Mouse (Mus musculus): ENCODE measurements around the gene Prr7. TPM values are rescaled to one million over a fixed set of nuclear protein-coding genes. Genes with fewer than 3 reads are reported as not detected.

The Prr7 gene
- total RNA-seq, 2 experiments from 2014 or later, result 0.18 to 0.22 TPM

DNA sequence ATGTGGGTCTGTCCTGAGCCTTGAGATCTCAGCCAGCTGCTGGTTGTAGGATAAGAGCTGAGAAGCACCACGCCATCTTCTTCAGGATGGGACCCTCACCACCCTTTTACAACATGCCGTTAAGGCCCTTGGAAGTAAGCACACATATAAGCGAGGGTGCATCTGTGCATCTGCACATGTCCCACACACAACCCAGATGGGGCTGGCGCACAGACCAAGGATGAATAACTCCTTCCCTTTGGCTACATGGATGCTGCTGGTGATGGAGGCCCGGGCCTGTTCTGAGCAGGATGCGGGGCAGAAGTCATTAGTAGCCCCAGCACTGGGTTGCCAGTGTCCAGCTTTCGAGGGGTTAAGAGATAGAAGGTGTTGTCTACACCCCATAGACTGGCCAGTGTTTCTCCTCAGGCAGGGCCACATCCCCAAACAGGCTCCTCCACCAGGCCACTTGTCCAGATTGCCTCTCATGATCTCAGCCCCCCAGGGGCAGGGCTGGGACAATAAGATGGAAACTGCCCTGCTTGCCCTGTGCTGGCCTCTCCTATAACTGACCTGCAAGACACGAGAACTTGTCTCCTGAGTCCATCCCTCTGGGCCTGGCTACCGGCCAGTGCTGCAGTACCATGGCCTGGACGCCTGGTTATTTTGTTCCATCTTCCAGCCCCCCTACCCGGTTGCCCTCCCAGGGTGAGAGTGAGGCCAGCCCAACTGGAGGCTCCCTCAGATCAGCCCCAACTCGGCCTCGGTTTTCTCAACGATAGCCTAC, 22.1 kb downstream of the Prr7 start:
- peak overlapping the region; percentile 82 for H3K27ac ChIP-seq
- intact Hi-C loops (cut with DNase I), result no loop called here
- no peak for TF ChIP-seq CTCF (IDR thresholded peaks at IDR 0.05)
- DNase-seq, result peak; percentile 70
- H3K4me3 ChIP-seq, result peak overlapping the region; percentile 84

DNA sequence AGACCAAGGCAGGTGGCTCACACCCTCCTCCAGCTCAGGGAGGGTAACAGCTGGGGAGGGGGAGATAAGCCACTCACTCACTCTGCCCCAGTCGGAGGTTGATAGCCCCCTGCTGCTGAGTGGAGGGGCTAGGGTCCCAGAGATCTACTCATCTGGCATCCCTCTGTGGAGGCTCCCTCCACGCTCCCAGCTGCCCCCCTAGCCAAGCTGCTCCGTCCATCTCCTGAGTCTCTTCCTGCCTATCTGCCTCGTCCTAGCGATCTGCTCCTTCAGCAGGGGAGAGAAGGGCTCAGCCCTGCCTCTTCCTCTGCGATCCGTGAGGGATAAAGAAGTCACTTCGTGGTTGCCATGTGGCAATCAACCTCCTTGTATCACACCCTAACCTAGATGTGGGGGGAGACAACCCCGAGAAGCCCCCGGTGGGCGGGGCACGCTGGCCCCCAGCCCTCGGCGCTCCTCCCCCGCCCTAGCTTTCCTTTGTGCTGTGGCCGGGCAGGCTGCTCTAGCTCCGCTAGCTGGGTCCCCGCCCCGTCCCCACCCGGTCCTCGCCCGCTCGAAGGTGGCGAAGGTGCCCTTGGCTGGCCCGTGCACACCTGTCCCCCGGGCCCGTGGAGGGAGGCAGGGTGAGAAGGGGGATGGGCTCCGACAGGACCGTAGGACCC, 23.0 kb downstream of the Prr7 start:
- DNase-seq, result peak; percentile 55
- Histone ChIP-seq H3K27ac (peak overlapping the region; percentile 82), H3K4me3 (peak overlapping the region; percentile 84)
- no peak for TF ChIP-seq CTCF (IDR thresholded peaks at IDR 0.05)
- intact Hi-C loops (cut with DNase I), result no loop called here

DNA sequence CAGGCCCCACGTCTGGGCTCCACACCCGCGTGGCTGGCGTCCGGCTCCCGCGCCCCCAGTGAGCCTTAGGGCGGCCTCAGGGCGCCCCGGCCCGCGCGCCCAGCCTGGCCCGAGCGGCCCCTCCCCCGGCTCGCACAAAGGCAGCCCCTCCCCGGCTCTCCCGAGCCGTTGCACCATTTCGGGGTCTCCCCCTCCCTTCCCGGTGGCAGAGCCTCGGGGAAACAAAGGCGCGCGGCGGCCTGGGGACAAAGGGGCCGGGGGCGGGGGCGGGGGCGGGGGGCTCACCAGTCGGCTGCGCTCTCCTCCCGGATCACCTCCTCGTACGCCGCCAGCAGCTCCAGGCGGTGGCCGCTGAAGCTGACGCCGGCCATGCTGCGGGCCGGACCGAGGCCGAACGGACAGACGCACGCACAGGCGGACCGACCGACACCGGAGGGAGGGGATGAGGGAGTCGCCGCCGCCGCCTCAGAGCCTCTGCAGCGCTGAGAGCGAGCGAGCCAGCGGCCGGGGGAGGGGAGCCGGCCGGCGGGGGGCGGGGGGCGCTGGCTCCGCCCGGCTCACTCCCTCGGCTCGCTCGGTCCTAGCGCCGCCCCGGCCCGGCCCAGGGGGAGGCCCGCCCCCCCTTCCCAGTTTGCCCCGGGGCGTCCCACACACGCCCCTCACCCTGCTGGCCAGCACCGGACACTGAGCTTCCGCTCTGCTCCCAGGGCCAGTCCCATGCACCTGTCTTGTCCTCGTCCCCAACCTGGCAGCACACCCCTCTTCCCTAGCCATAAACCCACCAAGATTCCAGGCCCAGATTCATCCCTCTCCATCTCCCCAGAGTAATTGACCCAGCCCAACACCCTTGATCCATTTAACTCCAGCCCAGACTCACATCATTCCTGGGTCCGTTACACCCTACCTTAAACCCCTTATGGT, 23.8 kb downstream of the Prr7 start, which contains the start of gene Dbn1:
Dbn1 (minus strand) TSS at position 534 of the 921 bp plus-strand sequence.
- peak within 1 kb of the TSS; percentile 82 for H3K27ac ChIP-seq
- intact Hi-C loops (cut with DNase I), result no loop called here
- DNase-seq, result peak; percentile 71

DNA sequence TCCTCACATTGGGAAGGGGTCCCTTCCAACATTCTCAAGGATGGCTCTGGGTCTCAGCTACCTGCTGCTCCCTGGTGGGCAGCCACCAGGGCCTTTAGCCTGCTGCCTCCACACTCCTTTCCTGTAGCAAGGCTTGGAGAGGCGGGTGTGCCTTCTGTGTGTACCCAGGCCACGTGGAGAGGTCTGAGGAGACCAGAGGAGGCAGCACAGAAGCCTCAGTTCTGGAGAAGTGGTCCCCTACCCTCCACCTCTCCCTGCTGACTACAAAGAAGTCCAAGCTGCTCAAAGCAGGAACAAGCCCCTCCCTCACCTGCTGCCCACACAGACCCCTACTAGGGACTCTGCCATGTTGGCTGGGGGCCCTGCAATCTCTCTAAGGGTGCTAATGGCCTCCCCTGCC, 30.2 kb downstream of the Prr7 start:
- H3K27ac ChIP-seq, result peak overlapping the region; percentile 78; the same call in 1 of the 2 replicates
- intact Hi-C loops (cut with DNase I), result loop anchor here (2.0 kb wide), 1 partner anchor 19 kb away; the partner anchor contains the start of gene Pdlim7
- TF ChIP-seq CTCF (IDR thresholded peaks at IDR 0.05), result no peak
- H3K4me3 ChIP-seq, result no peak overlapping the region
- DNase-seq, result no peak

More for the DNA sequence above, 23.8 kb downstream of the Prr7 start, which contains the start of gene Dbn1:
- H3K4me3 ChIP-seq, result peak within 1 kb of the TSS; percentile 84
- no peak for TF ChIP-seq CTCF (IDR thresholded peaks at IDR 0.05)

DNA sequence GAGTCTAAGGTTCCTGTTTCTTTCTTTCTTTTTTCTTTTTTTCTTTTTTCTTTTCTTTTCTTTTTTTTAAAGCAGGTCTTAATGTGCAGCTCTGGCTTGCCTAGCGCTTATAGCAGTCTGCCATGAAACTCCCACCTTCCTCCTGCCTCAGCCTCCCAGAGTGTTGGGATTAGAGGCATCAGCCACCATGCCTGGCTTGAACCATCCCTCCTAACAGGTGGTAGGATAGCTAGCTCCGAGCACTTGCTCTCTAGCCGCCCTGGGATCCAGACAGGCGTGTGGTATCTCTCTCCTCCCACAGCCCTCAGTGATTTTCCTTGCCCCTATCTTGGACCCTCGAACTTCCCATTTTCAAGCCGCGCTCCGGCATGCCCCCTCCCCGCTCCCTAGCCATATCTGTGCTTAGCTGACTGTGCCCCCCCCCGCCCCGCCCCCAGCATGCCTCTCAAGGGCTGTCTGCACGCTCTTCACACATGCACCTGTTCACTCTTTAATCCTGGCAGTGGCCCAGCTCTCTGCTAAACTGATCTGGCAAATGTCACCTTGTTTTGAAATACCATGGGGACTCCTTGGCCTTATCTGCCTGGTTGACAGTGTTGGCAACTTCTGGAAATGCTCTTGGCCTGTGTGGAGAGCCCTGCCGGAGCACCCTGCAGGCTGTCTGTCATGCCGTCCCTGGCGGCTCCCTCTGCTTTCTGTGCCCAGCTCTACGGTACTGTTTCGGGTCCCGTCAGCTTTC, 31.0 kb downstream of the Prr7 start:
- intact Hi-C loops (cut with DNase I), result loop anchor here (2.0 kb wide), 1 partner anchor 18 kb away; the partner anchor contains the start of gene Pdlim7
- Histone ChIP-seq H3K27ac (peak overlapping the region; percentile 78), H3K4me3 (no peak overlapping the region)
- peak; percentile 84 for DNase-seq
- no peak for TF ChIP-seq CTCF (IDR thresholded peaks at IDR 0.05)

DNA sequence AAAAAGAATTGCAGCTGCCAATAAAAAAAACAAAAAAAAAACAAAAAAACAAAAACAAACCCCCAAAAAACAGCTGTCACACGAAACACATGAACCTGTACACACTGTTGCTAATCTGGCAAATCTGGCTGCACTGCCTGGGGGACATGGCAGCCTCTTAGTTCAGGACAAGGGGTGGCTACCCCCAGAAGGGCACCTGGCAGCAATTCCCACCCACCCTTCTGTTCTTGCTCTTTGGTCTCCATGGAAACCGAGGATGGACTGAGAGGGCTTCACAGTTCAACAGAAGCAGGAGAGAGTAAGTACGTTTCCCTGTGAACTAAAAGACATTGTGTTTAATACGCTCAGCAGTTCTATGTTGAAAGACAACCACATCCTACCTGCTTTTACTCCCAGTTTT, 31.6 kb downstream of the Prr7 start:
- Histone ChIP-seq H3K27ac (peak overlapping the region; percentile 78), H3K4me3 (peak overlapping the region; percentile 24; the same call in 1 of the 2 replicates)
- no peak for TF ChIP-seq CTCF (IDR thresholded peaks at IDR 0.05)
- DNase-seq, result no peak
- intact Hi-C loops (cut with DNase I), result loop anchor here (2.0 kb wide), 1 partner anchor 17 kb away; the partner anchor contains the start of gene Pdlim7

DNA sequence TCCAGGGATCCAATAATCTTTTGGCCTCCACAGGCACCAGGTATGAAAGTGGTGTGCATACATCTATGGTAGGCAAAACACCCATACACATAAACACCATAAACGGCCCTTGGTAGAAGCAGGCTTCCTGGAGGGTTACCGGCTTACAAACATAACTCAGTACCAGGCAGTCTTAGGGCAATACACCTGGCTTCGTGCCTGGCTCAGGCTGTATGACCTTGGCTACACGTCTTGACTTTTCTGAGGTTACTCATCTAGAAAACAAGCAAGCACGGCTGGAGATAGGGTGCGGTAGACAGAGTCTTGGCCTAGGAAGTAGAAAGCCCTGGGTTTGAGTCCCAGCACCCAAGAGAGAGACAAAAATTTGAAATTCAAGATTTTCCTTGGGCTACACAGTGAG, 32.6 kb downstream of the Prr7 start:
- TF ChIP-seq CTCF (IDR thresholded peaks at IDR 0.05), result no peak
- DNase-seq, result peak; percentile 71
- intact Hi-C loops (cut with DNase I), result no loop called here

DNA sequence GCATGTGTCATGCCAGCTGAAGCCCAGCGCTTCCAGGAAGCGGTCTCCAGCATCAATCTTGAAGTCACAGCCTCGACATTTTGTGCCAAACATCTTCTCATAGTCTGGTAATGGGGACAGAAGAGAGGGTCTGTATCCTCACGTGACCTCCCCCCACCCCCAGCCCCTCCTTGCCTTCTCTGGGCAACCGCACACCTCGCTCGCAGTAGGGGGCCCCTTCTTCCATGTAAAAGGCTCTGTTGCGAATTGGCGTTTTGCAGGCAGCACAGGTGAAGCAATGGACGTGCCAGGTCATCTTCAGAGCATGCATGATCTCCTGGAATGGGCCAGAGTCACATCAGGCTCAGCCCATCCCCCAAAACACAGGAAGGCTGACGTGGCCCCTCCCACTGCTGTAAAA, 34.8 kb downstream of the Prr7 start:
- no peak for TF ChIP-seq CTCF (IDR thresholded peaks at IDR 0.05)
- H3K27ac ChIP-seq, result no peak overlapping the region
- intact Hi-C loops (cut with DNase I), result no loop called here
- no peak for DNase-seq
- no peak overlapping the region for H3K4me3 ChIP-seq

More for the DNA sequence above, 32.6 kb downstream of the Prr7 start:
- Histone ChIP-seq H3K4me3 (no peak overlapping the region), H3K27ac (peak overlapping the region; percentile 78)

DNA sequence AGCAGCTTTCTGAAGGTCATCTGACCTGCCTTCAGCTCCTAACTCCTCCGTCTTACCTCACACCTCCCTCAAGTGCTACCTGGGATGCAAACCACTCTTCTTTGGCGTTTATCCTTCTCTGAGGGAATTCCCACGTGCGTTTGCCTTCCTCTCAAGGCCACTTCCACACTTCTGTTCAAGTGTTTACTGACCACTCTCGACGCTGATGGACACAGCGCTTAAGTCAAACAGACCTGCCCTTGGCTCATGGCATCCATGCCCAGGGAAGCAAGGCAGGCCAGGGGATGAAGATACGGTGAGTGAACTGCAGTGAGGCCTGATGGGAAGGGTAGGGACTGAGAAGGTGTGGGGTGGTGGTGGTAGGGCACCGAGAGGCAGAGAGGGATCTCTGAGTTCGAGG, 36.5 kb downstream of the Prr7 start:
- no peak for TF ChIP-seq CTCF (IDR thresholded peaks at IDR 0.05)
- intact Hi-C loops (cut with DNase I), result no loop called here
- Histone ChIP-seq H3K4me3 (no peak overlapping the region), H3K27ac (no peak overlapping the region)
- no peak for DNase-seq

DNA sequence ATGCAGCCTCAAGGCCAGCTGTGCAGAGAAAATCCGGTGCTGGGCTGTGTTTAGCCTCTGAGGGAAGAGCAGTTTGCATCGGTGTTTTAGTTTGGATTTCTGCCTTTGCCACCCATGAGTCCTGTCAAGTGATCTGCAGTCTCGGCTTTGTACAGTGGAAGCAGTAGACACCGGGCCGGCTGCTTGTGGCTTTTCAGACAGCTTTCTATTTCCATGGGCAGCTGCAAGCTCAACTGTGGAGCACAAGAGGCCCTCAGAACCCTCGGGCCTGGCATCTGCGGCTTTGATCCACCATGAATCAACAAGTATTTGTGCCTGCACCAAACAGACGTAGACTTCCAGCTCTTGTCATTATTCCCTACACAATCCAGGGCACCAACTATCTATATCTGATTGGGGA, 38.3 kb downstream of the Prr7 start:
- intact Hi-C loops (cut with DNase I), result no loop called here
- no peak for TF ChIP-seq CTCF (IDR thresholded peaks at IDR 0.05)
- Histone ChIP-seq H3K4me3 (no peak overlapping the region), H3K27ac (no peak overlapping the region)
- DNase-seq, result no peak

DNA sequence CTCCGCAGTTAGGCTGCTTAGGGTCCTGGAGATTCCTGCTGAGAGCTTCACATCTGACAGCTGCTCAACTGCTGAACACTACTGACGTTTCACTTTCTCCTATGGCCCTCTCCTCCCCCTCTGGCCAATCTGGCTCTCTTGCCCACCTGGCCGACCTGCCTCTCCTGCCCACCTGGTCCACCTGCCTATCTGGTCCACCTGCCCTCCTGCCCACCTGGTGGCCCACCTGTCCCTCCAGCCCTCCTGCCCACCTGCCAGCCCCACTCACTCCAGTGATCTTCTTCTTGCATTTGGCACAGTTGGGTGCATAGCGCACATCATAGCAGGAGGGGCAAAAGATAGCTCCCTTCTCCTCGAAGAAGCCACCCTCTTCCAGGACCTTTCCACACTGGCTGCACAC, 40.3 kb downstream of the Prr7 start:
- H3K27ac ChIP-seq, result no peak overlapping the region
- intact Hi-C loops (cut with DNase I), result no loop called here
- TF ChIP-seq CTCF (IDR thresholded peaks at IDR 0.05), result no peak
- H3K4me3 ChIP-seq, result no peak overlapping the region
- no peak for DNase-seq

DNA sequence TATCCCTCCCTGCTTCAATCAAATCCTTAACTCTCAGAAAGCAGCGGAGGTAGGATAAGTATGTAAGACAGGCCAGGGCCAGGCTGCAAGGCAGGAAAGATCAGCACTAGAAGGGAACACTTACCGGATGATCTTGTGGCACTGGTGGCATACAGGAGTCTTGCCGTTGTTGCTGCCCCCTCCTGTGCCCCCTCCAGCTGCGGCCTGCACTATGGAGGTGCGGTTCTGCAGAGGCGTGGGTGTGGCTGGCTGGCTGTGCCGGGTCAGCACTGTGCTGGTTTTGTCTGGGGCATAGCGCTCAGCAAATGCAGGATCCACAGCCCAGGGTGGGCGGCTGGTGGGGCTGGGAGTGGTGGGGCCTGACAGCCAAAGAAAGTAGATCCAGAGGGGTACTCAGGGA, 41.7 kb downstream of the Prr7 start:
- peak overlapping the region; percentile 78 for H3K27ac ChIP-seq
- DNase-seq, result no peak
- no peak for TF ChIP-seq CTCF (IDR thresholded peaks at IDR 0.05)
- H3K4me3 ChIP-seq, result peak overlapping the region; percentile 5
- intact Hi-C loops (cut with DNase I), result no loop called here
